Mouse (Mus musculus) frontal cortex, postnatal 14 days (tissue): ENCODE measurements around the gene Klhl32.
"Not testable (repeated sequence)": the region's sequence is repeated elsewhere in the genome, so short reads cannot be mapped to it uniquely, and the experiment has no call there.

ENCODE experiments used
- DNase-seq, 2 experiments: peaks; one replicate each; pipeline ENCODE4 v3.0.0; 2022; ENCODE audit warnings: low spot score in 2 of 2

Gene Klhl32

DNA sequence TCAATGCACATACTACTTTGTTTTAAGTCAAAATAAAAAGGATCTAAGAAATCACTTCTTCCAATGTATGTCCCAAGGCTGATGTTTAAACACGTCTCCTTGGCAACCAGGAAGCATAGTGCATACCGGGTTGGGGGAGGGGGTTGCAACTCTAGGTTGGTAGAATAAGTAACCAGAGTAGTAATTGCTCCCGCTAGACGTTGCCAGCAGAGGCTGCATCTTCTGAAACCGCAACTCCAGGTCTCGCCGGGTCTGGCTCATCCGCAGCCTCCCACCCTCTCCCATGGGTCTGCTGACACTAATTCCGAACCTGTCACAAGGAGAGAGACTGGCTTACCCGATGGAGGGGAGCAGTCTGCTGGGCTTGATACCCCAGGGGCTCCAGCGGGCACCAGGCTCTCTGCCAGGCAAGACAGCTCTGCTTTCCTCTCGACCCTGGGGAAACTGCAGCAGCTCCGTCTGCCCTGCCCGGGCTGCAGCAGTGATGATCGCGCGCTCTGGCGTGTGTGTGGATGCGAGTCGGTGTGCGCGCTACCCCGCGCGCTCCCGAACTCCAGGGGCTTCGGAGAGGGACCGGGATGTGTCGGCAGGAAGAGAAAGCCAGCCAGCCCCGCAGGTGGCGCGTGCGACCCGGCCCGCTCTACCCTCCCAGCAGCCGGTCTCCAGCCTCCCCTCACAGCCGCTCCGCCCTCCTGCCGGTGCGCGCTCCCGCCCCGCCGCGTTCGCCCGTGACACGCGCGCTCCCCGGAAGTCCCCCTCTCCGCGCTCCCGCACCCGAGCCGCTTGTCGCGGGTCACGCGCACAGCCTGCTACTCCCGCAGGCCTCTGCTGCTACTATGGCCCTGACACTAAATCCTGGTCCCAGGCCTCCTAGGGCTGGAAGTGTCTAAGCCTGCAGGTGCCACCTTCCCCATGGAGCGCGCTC, at the start of gene Klhl32:
Gene Klhl32, minus strand, starts transcription at position 724 of the 925 bp plus-strand sequence.
- peak; percentile 70 to 79 for DNase-seq

DNA sequence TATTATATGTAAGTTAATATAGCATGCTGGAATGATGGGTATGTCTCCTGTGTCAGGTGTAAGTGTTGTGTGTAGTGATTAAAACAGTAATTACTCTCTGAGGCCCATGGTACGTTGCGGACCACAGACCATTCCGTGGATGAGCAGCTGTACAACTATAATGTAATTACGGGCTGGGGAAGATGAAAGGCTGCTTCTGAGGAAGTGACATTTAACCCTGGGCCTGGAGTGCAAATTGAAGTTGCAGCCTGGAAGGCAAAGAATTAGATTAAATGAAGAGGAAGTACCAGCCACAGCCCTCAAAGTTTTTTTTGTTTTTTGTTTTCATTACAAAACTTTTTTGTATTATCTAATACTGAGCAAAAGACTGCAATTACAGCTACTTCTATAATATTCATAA, 48.2 kb upstream of the Klhl32 start:
- DNase-seq: no peak

DNA sequence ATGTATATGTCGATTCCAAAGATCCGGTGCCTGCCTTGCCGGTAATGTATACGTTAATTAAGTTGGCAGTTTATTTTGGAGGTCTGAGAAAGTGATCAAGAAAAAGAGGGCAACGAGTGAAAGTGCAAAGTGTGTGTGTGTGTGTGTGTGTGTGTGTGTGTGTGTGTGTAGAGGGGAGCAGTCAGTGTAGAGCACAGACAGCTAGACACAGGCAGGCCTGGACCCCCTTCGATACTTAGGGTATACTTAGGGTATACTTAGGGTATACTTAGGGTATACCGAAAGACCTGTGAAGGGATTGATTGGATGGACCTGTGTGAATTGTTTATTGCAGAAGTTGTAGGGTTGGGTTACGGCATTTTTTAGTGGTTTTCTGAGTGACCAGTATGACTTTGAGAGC, 47.7 kb upstream of the Klhl32 start:
- DNase-seq: no peak

DNA sequence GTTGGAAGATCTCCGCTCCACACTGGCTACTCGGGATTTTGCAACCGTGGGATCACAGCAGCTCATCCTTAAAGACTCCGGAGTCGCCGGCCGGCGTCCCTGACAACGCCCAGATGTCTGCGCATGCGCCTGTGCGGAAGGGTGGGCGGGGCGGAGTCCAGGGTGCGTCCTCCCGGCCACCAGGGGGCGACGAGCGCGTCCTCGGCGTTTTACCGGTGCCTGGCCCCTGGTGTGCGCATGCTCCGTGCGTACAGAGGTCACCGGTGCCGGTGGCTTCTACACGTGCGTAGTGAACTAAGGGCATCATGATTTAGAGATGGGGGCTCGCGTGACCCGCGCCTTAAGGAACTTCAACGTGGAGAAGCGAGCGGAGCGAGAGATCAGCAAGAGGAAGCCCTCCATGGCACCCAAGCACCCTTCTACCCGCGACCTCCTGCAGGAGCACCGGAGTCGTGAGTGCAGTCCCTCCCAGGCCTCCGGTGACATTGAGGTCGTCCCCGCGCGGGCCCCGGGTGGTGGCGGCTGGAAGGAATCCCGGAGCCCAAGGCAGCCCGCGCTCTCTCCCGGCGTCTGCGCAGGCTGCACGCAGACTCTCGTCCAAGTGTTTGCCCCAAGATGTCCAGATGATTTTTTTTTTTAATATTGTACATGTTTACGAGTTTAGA, 47.1 kb upstream of the Klhl32 start, which contains the start of gene Ndufaf4:
Gene Ndufaf4, plus strand, starts transcription at position 233 of the 665 bp plus-strand sequence.
- DNase-seq: peak; percentile 90 to 97

DNA sequence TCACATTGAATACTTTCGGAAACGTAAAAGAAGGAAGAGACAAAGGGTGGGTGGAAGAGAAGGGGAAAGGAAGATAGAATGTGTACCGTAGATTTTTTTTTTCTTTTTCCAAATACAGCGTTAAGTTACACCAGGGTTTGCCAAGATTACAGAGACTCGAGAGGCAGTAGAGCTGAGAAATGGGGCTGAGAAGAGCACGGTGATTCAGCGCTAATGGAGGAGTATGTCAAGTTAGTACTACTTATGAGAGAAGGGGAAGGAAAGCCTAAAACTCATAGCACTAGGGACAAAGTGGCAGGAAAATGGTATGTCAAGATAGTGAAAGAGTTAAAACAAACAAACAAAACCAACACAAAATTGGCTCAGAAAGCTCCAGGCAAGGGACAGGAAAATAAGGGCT, 46.4 kb upstream of the Klhl32 start:
- DNase-seq: no peak

DNA sequence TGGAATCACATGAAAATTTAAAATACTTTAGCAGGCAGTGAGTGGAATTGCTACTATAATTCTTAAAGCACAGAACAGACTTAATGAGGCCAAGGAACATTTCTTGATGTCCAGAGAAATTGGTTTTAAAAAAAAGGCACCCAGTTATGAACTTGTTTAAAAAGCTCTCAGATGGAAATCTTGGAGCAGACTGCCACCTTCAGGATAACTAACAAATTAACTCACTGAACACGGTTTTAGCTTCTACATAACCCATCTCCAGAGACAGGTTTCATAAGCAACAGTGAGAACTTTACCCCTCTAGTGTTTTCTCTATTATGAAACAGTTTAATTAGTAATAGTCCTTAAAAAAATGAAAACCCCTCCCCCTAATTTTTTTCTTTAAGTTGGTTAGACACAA, 45.9 kb upstream of the Klhl32 start:
- DNase-seq: no peak

DNA sequence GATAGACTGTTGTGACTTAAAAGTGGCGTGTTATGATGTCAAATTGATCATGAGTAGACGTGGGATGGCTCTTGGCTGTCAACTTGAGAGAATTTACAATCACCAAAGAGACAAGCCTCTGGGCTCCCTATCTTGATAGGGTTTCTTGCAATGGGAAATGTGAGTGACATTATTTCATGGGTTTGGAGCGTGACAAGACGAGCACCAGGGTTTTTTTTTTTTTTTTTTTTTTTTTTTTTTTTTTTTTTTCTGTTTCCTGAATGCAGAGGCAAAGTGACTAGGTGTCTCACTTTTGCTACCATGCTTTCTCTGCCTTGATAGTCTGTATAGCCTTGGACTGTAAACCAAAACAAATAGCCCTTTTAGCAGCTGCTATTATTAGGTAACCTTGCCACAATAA, 43.7 kb upstream of the Klhl32 start:
- no peak for DNase-seq

DNA sequence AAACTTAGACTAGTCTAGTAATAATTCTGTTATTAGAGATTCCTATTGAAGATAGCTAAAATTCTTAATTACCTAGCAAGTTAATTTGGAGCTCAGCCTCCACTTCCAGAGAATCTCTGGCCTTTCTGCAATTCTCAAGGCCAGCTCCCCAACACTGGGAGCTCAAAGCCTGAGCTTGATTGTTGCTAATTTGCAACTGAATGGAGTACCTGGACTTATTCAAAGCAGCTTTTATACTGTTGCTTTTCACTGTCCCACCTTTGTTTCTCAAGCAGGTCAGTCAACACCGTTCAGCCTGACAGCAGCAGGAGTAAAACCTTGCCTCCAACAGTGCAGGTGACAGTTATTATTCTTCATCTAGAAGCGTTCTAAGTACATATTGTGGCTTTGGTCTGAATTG, 41.4 kb upstream of the Klhl32 start:
- not testable (repeated sequence) for DNase-seq

DNA sequence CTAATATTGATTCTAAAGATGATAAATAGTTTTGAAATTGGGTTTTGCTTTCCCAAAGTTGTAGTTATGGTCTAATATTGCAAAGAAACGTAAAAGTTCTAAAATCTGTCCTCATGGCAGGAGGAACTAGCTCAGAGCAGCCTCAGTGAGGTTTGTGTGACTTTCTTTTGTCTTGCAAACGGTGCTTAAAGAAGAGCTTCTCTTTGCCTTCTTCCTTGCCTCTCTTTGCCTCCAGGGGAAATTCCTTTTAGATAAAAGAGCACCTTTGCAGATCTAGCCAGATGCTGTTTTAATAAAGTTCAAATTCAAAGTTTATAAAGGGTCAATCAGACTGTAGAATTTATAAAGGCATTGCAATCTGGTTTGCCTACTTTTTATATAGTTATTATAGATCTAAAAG, 38.5 kb upstream of the Klhl32 start:
- DNase-seq: not testable (repeated sequence)

DNA sequence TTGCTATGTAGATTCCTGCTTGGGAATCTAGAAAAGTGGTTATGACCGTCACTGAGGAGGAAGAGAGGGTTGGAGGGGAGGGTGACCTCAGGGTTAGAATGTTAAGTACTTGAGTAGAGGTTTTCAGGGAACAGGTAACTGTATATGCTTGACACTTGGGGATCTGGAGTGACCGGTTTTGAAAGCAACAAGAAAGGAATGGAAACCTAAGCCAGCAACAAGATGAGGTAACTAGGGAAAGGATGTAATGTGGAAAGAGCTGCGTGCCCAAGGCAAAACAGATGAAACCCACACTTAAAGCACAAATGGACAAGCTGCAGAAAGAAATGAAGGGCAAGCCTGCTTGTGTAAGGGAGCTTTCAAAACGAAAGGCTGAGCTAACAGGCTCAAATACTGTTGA, 18.3 kb upstream of the Klhl32 start:
- no peak for DNase-seq

DNA sequence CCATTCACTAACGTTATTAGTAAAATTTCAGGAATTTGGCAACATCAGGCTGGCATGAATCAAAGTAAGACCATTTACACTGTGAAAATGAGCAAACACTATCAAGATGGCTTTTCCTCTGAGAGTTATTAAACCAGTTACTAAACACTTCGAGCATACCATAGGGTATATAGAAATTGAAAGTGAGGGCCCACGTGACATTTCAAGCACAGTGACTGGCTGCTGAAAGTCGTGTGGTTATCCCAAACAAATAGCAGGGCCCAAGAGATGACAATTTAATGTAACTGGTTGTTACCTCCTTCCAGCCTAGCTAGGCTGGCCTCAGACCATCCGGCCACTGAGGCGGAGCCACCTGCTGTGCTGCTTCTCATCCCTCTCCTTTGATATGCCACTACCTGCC, 14.8 kb upstream of the Klhl32 start:
- no peak for DNase-seq

DNA sequence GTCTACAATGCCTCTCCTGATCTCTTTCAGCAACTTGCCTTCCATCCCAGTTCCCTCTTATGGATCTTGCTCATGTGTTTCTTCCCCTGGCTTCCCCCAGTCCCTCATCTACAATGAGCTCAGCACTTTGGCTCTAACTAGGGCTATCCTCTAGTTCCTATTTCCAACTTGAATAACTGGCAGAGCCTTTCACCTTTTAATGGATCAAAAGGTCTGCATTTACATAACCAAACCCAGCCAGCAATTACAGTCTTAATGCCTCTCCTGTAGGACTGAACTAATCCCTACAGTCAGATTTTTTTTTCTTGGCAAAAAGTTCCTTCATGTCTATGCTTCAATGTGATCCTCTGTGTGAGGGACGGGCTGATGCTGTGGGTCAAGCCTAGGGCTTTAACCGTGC, 3.5 kb downstream of the Klhl32 start:
- DNase-seq: no peak

DNA sequence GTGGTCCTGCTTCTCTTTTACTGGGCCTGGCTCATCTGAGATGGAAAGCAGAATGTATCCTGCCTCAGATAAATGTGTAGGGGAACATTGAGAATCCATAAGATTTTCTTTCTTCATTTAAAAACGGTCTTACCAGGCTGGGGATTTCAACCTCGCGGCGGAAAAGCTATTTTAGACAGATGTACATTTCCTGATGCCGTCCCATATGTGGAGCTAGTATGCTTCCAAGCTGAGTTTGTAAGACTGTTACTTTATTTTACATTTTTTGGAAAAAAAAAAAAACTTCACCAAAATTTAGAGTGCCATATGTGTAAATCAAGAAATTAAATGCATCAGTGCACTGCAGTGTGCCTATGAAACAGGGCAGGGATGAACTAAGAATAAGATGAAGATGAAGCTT, 5.4 kb downstream of the Klhl32 start:
- DNase-seq: no peak

DNA sequence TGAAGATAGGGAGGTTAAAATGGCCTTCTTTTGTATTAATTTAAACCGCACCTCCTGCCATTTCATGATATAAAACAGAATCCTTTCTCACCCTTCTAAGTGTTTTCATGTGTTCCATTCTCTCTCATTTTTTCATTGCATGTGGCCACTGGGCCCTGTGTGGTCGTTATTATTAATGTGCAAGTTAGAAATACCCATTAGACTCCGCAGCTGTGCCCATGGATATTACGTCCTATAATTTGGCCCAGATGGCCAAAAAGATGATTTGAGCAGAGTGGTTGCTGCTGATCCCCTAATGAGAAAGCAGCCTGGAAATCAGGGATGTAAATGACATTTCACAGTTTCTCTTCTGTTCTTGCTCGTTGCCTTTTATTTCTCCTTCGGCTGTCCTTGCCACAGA, 12.4 kb downstream of the Klhl32 start:
- DNase-seq: no peak

DNA sequence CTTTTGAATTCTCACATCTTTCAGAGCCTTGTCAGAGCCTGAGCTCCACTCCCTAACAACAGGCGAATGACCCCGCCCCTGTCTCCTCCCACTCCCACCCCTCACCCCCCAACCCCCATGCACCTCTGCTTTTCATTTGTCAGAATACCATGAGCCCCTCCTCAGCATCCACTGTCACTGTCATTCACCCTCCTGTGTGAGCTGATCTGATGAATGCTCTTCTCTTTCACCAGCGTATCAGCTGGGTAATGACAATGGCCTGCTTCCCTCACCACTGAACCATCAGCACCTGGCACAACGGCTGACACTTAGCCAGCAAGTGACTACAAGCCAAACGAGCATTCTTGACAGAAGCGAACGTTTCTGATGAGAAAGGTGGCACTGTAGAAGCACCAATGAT, 15.4 kb downstream of the Klhl32 start:
- DNase-seq: no peak

DNA sequence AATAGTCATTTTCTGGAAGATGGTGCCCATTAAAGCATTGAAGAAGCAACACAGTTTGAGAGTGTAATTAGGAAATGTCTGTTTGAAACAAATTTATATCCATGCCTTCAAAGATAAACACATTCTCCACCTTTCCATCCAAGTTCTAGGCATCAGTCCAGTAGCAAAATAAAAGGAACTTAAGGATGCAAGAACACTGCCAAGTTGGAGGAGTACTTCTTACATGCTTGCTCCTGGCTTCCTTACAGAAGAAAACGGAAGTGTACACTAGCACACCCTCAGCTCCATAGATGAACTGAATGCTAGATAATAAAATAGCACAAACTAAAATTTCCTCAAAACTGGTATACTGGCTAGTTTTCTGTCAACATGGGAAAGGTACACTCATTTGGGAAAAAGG, 42.6 kb downstream of the Klhl32 start:
- no peak for DNase-seq

DNA sequence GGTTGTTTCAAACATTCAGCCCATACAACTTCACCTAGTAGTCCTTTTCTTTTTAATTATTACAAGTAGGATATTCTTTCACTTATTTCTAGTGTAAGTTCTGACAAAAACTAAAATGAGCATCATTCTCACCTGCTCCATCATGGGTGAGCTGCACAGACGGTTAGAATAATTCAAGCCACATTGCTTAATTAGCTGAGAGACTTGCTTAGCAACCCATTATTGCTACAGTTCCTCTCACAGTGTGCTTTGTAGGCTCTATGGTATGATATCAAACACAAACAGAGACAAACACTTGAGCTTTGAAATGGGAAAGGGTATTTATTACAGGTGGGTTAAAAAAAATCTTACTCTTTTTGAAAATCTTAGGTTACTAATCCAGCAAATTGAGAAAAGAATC, 49.0 kb downstream of the Klhl32 start:
- DNase-seq: no peak

DNA sequence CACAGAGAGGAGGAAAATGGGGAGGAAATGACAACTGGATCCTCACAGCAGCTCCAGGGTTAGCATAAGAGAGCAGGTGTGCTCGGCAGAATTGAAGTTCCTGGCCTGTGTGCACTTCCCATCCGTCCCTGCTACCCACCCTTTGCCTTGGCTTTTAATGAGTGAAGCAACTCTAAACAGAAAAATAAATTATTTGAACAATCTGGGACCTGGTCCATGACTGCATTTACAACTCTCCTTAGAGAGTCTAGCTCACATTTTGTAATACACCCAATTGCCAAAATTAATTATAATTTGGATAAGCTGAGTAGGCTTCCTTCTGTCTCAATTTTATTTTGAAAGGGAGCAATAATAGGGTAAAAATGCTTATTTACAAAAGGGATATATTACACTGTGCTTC, 49.6 kb downstream of the Klhl32 start:
- DNase-seq: no peak

DNA sequence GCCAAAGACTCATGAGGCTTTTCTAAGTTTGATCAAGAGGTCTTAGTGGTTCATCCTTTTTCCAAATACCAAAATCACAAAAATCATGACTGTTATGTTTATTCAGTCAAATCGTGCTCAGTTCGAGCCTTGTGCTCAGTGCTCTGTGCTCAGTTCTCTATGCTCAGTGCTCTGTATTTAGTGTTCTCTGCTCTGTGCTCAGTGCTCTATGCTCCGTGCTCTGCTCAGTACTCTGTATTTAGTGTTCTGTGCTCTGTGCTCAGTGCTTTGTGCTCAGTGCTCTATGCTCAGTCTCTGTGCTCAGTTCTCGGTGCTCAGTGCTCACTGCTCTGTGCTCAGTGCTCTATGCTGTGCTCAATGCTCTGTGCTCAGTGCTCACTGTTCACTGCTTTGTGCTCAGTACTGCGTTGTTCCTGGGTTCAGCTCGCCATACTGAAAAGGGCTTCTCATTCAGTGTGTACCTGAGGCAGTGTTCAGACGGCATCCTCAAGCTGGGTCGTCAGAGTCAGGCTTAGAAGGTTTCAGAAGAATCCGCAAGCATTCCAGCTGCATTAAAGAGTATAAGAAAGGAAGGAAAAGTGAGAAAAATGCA, 50.5 kb downstream of the Klhl32 start:
- no peak for DNase-seq

DNA sequence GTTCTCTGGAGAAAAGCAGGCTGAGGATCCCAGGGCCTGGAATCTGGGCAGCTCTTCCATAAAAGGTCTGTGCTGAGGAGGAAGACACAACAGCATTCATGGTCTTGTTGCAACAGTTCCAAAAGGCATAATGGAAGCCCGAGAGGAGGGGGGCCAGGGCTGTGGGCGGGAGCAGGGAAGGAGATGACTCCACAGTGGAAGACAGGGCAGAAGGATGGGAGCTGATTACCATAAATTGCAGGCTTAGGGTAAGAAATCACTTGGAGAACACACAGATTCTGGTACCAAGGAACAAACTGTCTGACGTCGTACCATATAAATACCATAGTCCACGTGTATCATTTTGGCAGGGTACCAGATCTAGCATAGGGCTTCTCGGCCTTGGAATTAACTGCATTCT, 51.9 kb downstream of the Klhl32 start:
- DNase-seq: peak in 1 of 2 experiments; percentile 17

DNA sequence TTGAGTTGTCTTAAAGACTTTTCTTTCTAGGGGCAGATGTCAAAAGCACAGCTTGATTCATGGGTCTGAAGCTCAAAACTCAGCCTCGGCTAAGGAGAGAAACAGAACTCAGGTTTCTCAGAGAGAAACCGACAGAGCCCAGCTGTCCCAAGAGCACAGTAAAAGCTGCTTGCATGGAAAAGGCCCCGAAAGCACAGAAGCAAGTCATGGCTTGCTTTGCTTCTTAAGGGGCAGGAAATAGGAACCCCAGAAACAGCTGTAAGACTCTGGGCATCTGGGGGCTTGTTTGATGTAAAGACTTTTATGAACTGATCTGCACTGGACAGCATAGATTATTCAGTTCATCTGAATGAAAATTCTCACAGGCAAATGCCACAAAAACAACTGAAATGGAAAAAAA, 53.1 kb downstream of the Klhl32 start:
- DNase-seq: no peak

DNA sequence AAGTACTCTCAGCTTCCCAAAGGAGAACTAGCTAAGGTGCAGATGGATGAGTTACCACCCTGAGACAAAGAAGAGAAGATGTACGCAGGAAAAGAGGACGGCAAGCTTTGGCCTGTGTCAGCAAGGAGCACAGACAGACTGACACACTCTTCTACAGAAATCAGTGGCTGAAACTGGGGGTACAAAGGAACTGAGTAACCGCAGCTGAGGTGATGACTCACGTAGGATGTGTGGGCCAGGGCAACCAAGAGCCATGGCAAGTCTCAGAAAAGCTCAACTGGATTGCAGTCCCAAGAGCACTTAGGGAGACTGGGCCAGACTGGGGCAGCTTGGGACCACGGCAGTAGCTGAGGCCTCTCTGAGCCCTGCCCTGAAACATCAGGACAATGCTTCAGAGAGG, 53.6 kb downstream of the Klhl32 start:
- no peak for DNase-seq

DNA sequence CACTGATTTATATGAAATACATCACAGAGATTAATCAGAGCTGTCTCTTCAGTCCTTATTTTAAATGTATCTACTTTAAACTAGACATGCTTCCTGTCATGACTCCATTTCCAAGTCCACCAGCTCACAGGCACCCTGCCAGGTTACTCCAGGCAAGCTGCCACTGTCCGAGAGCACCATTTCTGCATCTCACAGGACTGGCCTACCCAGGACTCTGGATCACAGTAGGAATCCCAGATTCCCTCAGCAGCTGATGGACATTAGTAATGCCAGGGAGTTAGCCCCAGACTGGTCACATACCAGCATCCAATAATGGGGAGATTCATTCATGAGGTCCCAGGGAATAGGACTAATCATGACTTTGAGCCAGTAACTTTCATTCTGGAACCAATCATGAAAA, 54.7 kb downstream of the Klhl32 start:
- DNase-seq: no peak
